In the genomic region with DNA sequence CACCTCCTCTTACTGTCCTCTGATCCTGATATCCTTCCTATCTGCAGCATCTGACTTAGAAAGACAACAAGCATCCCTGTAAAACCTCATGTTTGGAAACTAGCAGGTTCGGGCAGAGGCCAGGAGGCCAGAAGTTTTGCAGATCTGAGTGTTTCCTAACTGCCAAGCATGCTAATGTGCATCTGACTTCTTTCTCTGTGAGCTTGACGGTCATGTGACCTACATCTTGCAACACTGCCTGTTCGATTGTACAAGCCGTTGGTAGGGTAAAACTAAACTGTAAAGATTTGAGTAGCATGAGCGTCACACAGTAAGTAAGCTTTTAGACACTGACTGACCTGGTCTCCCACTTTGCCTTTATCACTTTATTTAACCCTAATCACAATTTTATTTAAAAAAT, we compare ENCODE assay signal across 12 mouse cellular contexts. TPM values are rescaled to one million over a fixed set of nuclear protein-coding genes. Genes with fewer than 3 reads are reported as not detected.
A peak's percentile ranks its signal among the peaks of the same experiment; 100 is the strongest.
DNase-seq lines count a peak whose midpoint lies in the region; ATAC-seq lines count a peak whose summit lies in the region.
"Had no signal": no experiment of that assay in that cellular context is flagged by ENCODE, and none has a peak within 500 bp of the region (broad histone marks: within the 10 kb centered on the region; RNA-seq: fewer than 3 reads in every experiment).

No protein-coding gene starts in this region.

- 0 out of 2 replicates have a peak, but pooled peaks have one; percentile 18 for ATAC-seq in forebrain, embryonic 15.5 days (replicated peaks)
- ATAC-seq in neural tube, embryonic 13.5 days (ENCODE audit: low read depth): 0 out of 2 replicates have a peak, but pooled peaks have one; percentile 23

- no peak overlapping the region for H3K4me2 ChIP-seq in forebrain, embryonic 15.5 days (replicated peaks)
- no peak overlapping the region for H3K4me2 ChIP-seq in neural tube, embryonic 13.5 days
- H3K4me2 ChIP-seq: heart, embryonic 13.5 days; limb, embryonic 12.5 days; midbrain, embryonic 15.5 days had no signal

- no peaks in the 10 kb centered on the region for H3K36me3 ChIP-seq in forebrain, embryonic 15.5 days
- H3K36me3 ChIP-seq in forebrain, embryonic 10.5 days (replicated peaks): no peaks in the 10 kb centered on the region
- no peaks in the 10 kb centered on the region for H3K36me3 ChIP-seq in neural tube, embryonic 13.5 days
- H3K36me3 ChIP-seq: heart, embryonic 13.5 days; limb, embryonic 12.5 days; midbrain, embryonic 15.5 days had no signal

- H3K9ac ChIP-seq in forebrain, embryonic 15.5 days (replicated peaks): no peak overlapping the region
- H3K9ac ChIP-seq in neural tube, embryonic 13.5 days: no peak overlapping the region
- H3K9ac ChIP-seq: heart, embryonic 13.5 days; limb, embryonic 12.5 days; midbrain, embryonic 15.5 days had no signal

- no peaks in the 10 kb centered on the region for H3K9me3 ChIP-seq in forebrain, embryonic 15.5 days
- no peaks in the 10 kb centered on the region for H3K9me3 ChIP-seq in forebrain, embryonic 10.5 days
- no peaks in the 10 kb centered on the region for H3K9me3 ChIP-seq in neural tube, embryonic 13.5 days
- H3K9me3 ChIP-seq: heart, embryonic 13.5 days; limb, embryonic 12.5 days; midbrain, embryonic 15.5 days had no signal

- H3K27me3 ChIP-seq in forebrain, embryonic 15.5 days: no peaks in the 10 kb centered on the region
- no peaks in the 10 kb centered on the region for H3K27me3 ChIP-seq in forebrain, embryonic 10.5 days (ENCODE audit: poor library complexity, severe bottlenecking)
- H3K27me3 ChIP-seq in neural tube, embryonic 13.5 days: no peaks in the 10 kb centered on the region; the same call in 1 of the 2 replicates

- no peak overlapping the region for H3K27ac ChIP-seq in forebrain, embryonic 15.5 days (replicated peaks)
- no peak overlapping the region for H3K27ac ChIP-seq in forebrain, embryonic 10.5 days
- no peak overlapping the region for H3K27ac ChIP-seq in neural tube, embryonic 13.5 days (replicated peaks)
- H3K27ac ChIP-seq: heart, embryonic 13.5 days; limb, embryonic 12.5 days; macrophage; midbrain, embryonic 15.5 days had no signal

- H3K4me1 ChIP-seq in forebrain, embryonic 15.5 days: no peaks in the 10 kb centered on the region
- H3K4me1 ChIP-seq in forebrain, embryonic 10.5 days: no peaks in the 10 kb centered on the region
- no peaks in the 10 kb centered on the region for H3K4me1 ChIP-seq in neural tube, embryonic 13.5 days (replicated peaks)
- H3K4me1 ChIP-seq: limb, embryonic 12.5 days; midbrain, embryonic 15.5 days had no signal

- WGBS in forebrain, embryonic 15.5 days: 69% methylated on average over 5 of the region's 5 CpGs
- 89% methylated on average over 5 of the region's 5 CpGs for WGBS in forebrain, embryonic 10.5 days
- WGBS in neural tube, embryonic 13.5 days: 77% methylated on average over 5 of the region's 5 CpGs

- DNase-seq in forebrain, embryonic 10.5 days (ENCODE audit: extremely low spot score, low spot score): no peak
- DNase-seq in neural tube, embryonic 10.5 days (ENCODE audit: extremely low spot score, low spot score): no peak
- peak; percentile 8 for DNase-seq in lung, postnatal 14 days
- DNase-seq in embryo, embryonic 9.5 days (ENCODE audit: extremely low spot score): no peak
- no peak for DNase-seq in right cerebral cortex, postnatal 14 days
- no peak for DNase-seq in right cerebral cortex, adult 2 months (ENCODE audit: low spot score in 2 of 2)

- no peak overlapping the region for H3K4me3 ChIP-seq in forebrain, embryonic 15.5 days
- H3K4me3 ChIP-seq in forebrain, embryonic 10.5 days: no peak overlapping the region
- H3K4me3 ChIP-seq in neural tube, embryonic 13.5 days: no peak overlapping the region
- H3K4me3 ChIP-seq: heart, embryonic 13.5 days; limb, embryonic 12.5 days; midbrain, embryonic 15.5 days had no signal

RNA-seq across cellular contexts. Expression of gene Fam241a, which starts 52.2 kb away (rescaled TPM):
- polyA plus RNA-seq in forebrain, embryonic 15.5 days (2015; fragmentation: Nextera tagmentation; extraction: Ambion mirVana): 10.0 and 10.7 TPM in 2 replicates
- polyA plus RNA-seq in forebrain, embryonic 10.5 days (2016; fragmentation: Nextera tagmentation; extraction: Ambion mirVana): 2.2 and 2.6 TPM in 2 replicates
- 7.2 and 8.4 TPM in 2 replicates for polyA plus RNA-seq in neural tube, embryonic 13.5 days (2015; fragmentation: Nextera tagmentation; extraction: Ambion mirVana)
